Mouse (Mus musculus) mouse embryonic stem cell (cell line): ENCODE data around the gene Dcbld1.
"Not testable (repeated sequence)": the region's sequence is repeated elsewhere in the genome, so short reads cannot be mapped to it uniquely, and the experiment has no call there.

Source experiments
- in situ Hi-C, 2 experiments: fragments of 300-500 bp; cut with MboI; formaldehyde crosslinking; loops; 1 replicate in 1 of 2; 3 replicates in 1 of 2; pipeline ENCODE4 v1.14.3; 2019 to 2020; ENCODE audit warnings: low sequenced_read_pairs in 2 of 2, low pct_unique_long_range_greater_than_20kb in 1 of 2, mixed read lengths in 1 of 2; ENCODE audit not compliant: unreplicated experiment in 1 of 2

Dcbld1 gene

DNA sequence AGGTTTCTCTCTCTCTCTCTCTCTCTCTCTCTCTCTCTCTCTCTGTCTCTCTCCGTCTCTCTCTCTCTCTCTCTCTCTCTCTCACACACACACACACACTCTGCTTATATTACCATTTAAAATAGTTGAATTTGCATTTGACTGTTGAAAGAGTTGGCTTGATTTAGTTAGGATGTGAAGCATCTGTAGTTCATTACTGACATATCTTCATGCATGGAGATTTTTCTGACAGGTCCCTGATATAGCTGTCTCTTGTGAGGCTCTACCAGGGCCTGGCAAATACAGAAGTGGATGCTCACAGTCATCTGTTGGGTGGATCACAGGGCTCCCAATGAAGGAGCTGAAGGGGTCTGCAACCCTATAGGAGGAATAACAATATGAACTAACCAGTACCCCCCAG is 59.0 kb downstream of the Dcbld1 start:
- in situ Hi-C loops, result not testable (repeated sequence)

- in situ Hi-C loops, result no loop called here
Measured at GRCm38 (mm10) chr10:52293921-52294577, 60.6 kb downstream of the Dcbld1 start.

DNA sequence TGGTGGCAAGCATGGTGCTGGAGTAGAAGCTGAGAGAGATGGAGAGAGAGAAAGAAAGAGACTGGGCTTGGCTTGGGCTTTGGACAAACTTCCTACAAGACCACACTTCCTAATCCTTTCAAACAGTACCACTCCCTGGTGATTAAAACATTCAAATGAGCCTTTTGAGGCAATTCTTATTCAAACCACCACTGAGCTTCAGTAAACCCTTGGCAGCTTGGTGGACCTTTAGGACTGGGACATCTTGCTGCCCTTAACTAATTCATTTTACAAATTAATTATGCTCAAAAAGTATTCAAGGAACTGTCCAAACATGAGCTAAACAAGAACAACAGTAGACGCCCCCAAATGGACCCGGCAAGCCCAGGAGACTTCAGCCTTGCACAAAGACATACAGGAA is 62.5 kb downstream of the Dcbld1 start:
- in situ Hi-C loops, result no loop called here

- in situ Hi-C loops, result not testable (repeated sequence)
Measured at GRCm38 (mm10) chr10:52298568-52298967, 65.1 kb downstream of the Dcbld1 start.

- in situ Hi-C loops, result no loop called here
Measured at GRCm38 (mm10) chr10:52301766-52302165, 68.3 kb downstream of the Dcbld1 start.

DNA sequence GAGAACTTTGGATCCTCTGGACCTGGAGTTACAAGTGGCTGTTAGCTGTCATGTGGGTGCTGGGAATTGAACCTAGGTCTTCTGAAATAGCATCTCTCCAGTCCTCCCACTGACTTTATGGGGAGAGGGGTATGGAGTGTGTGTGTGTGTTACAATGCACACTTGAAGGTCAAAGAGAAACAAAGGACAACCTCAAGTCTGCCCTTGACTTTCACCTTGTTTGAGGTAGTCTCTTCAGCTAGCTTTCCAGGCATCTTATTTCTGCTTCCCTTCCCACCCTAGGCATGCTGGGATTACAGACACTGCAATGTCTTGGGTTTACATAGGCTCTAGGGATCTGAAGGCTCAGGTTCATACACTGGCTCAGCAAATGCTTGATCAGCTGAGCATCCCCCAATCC is 68.9 kb downstream of the Dcbld1 start:
- in situ Hi-C loops, result no loop called here

- in situ Hi-C loops, result no loop called here
Measured at GRCm38 (mm10) chr10:52304574-52304973, 71.2 kb downstream of the Dcbld1 start.

- in situ Hi-C loops, result no loop called here
Measured at GRCm38 (mm10) chr10:52309196-52309595, 75.8 kb downstream of the Dcbld1 start.

GRCm38 (mm10) chr10:52319506-52320286 is 86.3 kb downstream of the Dcbld1 start:
- in situ Hi-C loops, result no loop called here

DNA sequence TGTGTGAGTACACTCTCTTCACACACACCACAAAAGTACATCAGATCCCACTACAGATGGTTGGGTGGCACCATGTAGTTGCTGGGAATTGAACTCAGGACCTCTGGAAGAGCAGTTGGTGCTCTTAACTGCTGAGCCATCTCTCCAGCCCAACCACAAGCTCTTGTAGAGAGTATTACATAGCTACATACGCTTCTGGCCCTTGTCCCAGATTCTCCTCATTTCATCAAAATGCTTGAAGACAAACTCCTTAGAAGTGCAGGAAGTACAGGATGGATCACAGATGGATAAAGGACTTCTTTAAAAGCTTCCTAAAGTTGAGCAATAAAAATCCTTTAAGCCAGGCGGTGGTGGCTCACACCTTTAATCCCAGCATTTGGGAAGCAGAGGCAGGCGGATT is 88.5 kb downstream of the Dcbld1 start:
- in situ Hi-C loops, result no loop called here

- in situ Hi-C loops, result loop anchor here (5.0 to 10.0 kb wide), 2 partner anchors 106 to 109 kb away; no protein-coding TSS in a partner anchor
Measured at GRCm38 (mm10) chr10:52331007-52331406, 97.6 kb downstream of the Dcbld1 start.

- in situ Hi-C loops, result not testable (repeated sequence)
Measured at GRCm38 (mm10) chr10:52343324-52343723, 109.9 kb downstream of the Dcbld1 start.

GRCm38 (mm10) chr10:52353184-52353583 is 119.8 kb downstream of the Dcbld1 start:
- in situ Hi-C loops, result no loop called here

DNA sequence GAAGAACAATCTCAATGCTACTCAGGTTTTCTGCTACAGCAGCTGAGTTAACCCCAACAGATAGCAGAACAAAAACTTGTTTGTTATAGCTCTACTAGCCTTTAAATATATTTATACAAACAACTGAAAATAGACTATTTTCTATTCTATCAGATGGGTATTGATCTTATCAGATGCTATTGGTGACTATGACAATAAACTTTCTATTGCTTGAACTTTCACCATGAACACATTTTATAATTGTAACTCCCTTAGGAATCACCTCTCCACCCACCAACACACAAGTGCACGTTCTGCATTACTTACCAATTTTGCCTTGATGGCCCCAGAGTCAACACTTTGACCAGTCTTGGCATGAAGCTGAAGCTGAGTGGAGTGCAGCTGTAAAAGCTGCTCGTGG is 125.0 kb downstream of the Dcbld1 start, which contains the start of gene Gm26741:
TSS of gene Gm26741 (plus strand) at position 301 of the 400 bp plus-strand sequence.
- in situ Hi-C loops, result no loop called here

DNA sequence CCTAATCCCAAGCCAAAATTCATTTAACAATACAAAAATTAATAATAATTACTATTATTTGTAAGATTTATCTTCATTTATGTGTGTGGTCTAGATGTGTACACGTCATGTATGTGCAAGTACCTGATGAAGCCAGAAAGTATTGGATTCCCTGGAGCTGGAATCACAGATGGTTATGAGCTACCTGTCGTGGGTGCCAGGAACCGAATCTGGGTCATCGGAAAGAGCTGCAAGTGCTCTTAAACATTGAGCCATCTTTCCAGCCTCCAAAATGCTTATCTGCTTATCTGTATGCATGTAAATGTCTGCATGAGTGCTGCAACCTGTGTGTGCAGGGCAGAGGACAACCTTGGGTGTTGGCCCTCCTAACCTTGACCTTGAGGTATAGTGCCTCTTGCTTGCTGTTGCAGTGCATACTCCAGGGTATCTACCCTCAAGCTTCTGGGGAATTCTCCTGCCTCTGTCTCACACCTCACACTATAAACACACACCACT is 126.9 kb downstream of the Dcbld1 start:
- in situ Hi-C loops, result no loop called here

DNA sequence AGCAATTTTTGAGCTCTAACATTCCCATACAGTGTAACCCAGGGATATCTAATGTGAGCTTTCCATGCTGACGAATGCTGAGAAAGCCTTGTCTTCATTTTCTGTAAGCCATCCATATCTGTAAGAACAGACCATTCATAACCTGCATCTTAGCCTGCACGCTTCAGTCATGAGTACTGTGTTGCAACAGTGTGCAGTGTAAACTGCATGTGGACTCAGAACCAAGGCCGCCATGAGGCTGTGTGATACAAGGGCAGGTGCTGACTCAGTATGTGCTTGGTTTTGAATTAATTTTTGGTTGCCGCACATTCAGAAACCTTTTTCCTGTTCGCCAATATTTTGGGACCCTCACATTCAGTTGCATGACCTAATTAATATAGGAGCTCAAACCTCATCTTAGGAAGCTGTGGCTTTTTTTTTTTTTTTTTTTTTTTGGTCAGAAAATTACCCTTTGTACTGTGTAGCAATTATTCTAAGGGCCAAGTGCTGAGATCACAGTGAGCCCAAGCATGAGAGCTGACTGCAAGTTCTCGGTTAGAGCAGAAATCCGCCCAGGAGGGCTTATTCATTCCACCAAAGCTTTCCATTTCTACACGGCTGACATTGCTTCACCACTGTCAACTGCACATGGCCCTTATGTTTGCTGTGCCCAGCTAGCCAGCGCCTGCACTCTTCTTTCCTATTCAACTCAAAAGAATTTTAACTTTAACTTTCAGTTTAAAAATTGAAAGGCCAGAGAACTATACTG is 127.6 kb downstream of the Dcbld1 start:
- in situ Hi-C loops, result no loop called here

DNA sequence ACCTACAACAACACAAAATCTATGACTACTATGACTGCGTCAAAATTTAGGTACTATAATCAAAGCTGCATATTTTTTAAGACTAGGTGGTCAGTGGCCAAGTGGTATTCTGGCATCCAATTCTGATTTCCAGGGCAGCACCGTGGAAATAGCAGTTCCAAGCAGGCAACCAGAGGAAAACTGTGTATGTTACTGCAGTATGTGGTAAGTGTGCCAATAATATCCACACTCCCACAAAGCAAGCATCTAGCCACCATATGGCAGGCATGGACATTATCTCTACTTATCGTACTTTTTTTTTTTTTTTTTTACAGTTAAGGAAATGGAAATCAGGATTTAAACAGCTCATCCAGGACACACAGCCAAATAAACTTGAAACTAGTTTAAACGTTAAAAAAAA is 135.0 kb downstream of the Dcbld1 start:
- in situ Hi-C loops, result no loop called here
